ENCODE assay signal across 13 mouse cellular contexts in genomic region chr6:87806028-87806427, GRCm38 (mm10). TPM values are rescaled to one million over a fixed set of nuclear protein-coding genes. Genes with fewer than 3 reads are reported as not detected.
DNase-seq lines count a peak whose midpoint lies in the region; ATAC-seq and TF ChIP-seq lines count a peak whose summit lies in the region.
"Had no signal": no experiment of that assay in that cellular context is flagged by ENCODE, and none has a peak within 500 bp of the region (broad histone marks: within the 10 kb centered on the region; RNA-seq: fewer than 3 reads in every experiment).

No protein-coding gene starts in this region.

- H3K4me3 ChIP-seq in heart, adult 2 months, result no peak overlapping the region
- no peak overlapping the region for H3K4me3 ChIP-seq in heart, embryonic 12.5 days
- no peak overlapping the region for H3K4me3 ChIP-seq in small intestine, adult 2 months (ENCODE audit: low read depth, low read length)
- H3K4me3 ChIP-seq in hindbrain, embryonic 16.5 days (ENCODE audit: low read length), result no peak overlapping the region
- H3K4me3 ChIP-seq: forebrain, embryonic 12.5 days; gastrocnemius, adult 2 months; kidney, embryonic 15.5 days had no signal

- H3K4me2 ChIP-seq in heart, embryonic 12.5 days, result no peak overlapping the region
- no peak overlapping the region for H3K4me2 ChIP-seq in hindbrain, embryonic 16.5 days (ENCODE audit: low read length)
- H3K4me2 ChIP-seq: forebrain, embryonic 12.5 days; kidney, embryonic 15.5 days had no signal

- H3K4me1 ChIP-seq in heart, adult 2 months (ENCODE audit: control insufficient read depth, insufficient read depth, low read length), result peaks cover 15% of the 10 kb centered on the region
- peaks cover 19% of the 10 kb centered on the region for H3K4me1 ChIP-seq in heart, embryonic 12.5 days (replicated peaks)
- peaks cover 17% of the 10 kb centered on the region; the same call in 1 of the 2 replicates for H3K4me1 ChIP-seq in small intestine, adult 2 months (ENCODE audit: control insufficient read depth, insufficient read depth, insufficient read length, low read length)
- peaks cover 6% of the 10 kb centered on the region for H3K4me1 ChIP-seq in hindbrain, embryonic 16.5 days (ENCODE audit: control insufficient read depth, insufficient read depth, low read depth, low read length)

- TF ChIP-seq POLR2A in heart, adult 2 months (IDR thresholded peaks at IDR 0.05; ENCODE audit: insufficient read depth, low read depth, low read length), result no peak
- TF ChIP-seq POLR2A in small intestine, adult 2 months (IDR thresholded peaks at IDR 0.05; ENCODE audit: low read depth, low read length), result no peak

- no peak overlapping the region for H3K9ac ChIP-seq in heart, adult 2 months (ENCODE audit: low read depth, low read length)
- H3K9ac ChIP-seq in heart, embryonic 12.5 days, result no peak overlapping the region
- no peak overlapping the region for H3K9ac ChIP-seq in hindbrain, embryonic 16.5 days (ENCODE audit: low read depth, low read length)
- H3K9ac ChIP-seq: forebrain, embryonic 12.5 days; kidney, embryonic 15.5 days had no signal

- ATAC-seq in heart, embryonic 12.5 days (ENCODE audit: insufficient number of reproducible peaks, low FRiP score), result no peak
- peak; percentile 63 for ATAC-seq in granulocyte monocyte progenitor cell, adult 5-6 weeks (replicated peaks; ENCODE audit: poor library complexity, severe bottlenecking)
- no peak for ATAC-seq in hindbrain, embryonic 16.5 days

- peaks cover 4% of the 10 kb centered on the region for H3K79me2 ChIP-seq in heart, adult 2 months (replicated peaks; ENCODE audit: control insufficient read depth, insufficient read depth, low read length)

- peak; percentile 44 for TF ChIP-seq CTCF in heart, adult 2 months (IDR thresholded peaks at IDR 0.05)
- TF ChIP-seq CTCF in small intestine, adult 2 months (IDR thresholded peaks at IDR 0.05; ENCODE audit: extremely low read depth, insufficient read length, insufficient replicate concordance, low read depth, low read length), result no peak

- peaks cover 2% of the 10 kb centered on the region; the same call in 1 of the 2 replicates for H3K36me3 ChIP-seq in heart, adult 2 months (ENCODE audit: control insufficient read depth, insufficient read depth, low read length)
- H3K36me3 ChIP-seq in heart, embryonic 12.5 days, result no peaks in the 10 kb centered on the region
- H3K36me3 ChIP-seq in small intestine, adult 2 months (ENCODE audit: control insufficient read depth, insufficient read depth, low read length), result peaks cover 13% of the 10 kb centered on the region
- H3K36me3 ChIP-seq in hindbrain, embryonic 16.5 days (ENCODE audit: control insufficient read depth, insufficient read depth, low read length), result no peaks in the 10 kb centered on the region
- H3K36me3 ChIP-seq: forebrain, embryonic 12.5 days; kidney, embryonic 15.5 days had no signal

- intact Hi-C loops in heart, adult 2 months (cut with DNase I), result no loop called here

- 40% methylated on average over 2 of the region's 2 CpGs for WGBS in heart, adult 2 months
- WGBS in heart, embryonic 12.5 days, result 64% methylated on average over 2 of the region's 2 CpGs
- WGBS in small intestine, adult 2 months, result 53% methylated on average over 2 of the region's 2 CpGs
- 78% methylated on average over 2 of the region's 2 CpGs for WGBS in hindbrain, embryonic 16.5 days

- no peaks in the 10 kb centered on the region for H3K27me3 ChIP-seq in heart, adult 2 months (ENCODE audit: control insufficient read depth, insufficient read depth, low read length)
- H3K27me3 ChIP-seq in heart, embryonic 12.5 days (replicated peaks), result no peaks in the 10 kb centered on the region
- no peaks in the 10 kb centered on the region for H3K27me3 ChIP-seq in small intestine, adult 2 months (ENCODE audit: control insufficient read depth, insufficient read depth, low read length)
- H3K27me3 ChIP-seq in hindbrain, embryonic 16.5 days (replicated peaks; ENCODE audit: control insufficient read depth, insufficient read depth, low read length), result no peaks in the 10 kb centered on the region
- H3K27me3 ChIP-seq: forebrain, embryonic 12.5 days; kidney, embryonic 15.5 days had no signal

- H3K27ac ChIP-seq in heart, adult 2 months, result no peak overlapping the region
- no peak overlapping the region for H3K27ac ChIP-seq in heart, embryonic 12.5 days (ENCODE audit: poor library complexity, severe bottlenecking)
- H3K27ac ChIP-seq in small intestine, adult 2 months (ENCODE audit: insufficient read depth, low read depth, low read length), result peak overlapping the region; percentile 34; the same call in 1 of the 2 replicates
- no peak overlapping the region for H3K27ac ChIP-seq in hindbrain, embryonic 16.5 days (ENCODE audit: low read depth, low read length)
- H3K27ac ChIP-seq: forebrain, embryonic 12.5 days; gastrocnemius, adult 2 months had no signal

- no peak for DNase-seq in heart, adult 2 months
- peak; percentile 51 for DNase-seq in lung, postnatal 25 days (ENCODE audit: low spot score)
- no peak for DNase-seq in lung, postnatal 10 days
- DNase-seq in left cerebral cortex, adult 18-20 months (ENCODE audit: low spot score in 2 of 2), result no peak
- DNase-seq: gastrocnemius, adult 2 months; heart, postnatal 14 days; thymus, adult 18-20 months had no signal

- H3K9me3 ChIP-seq in heart, embryonic 12.5 days (replicated peaks), result no peaks in the 10 kb centered on the region
- no peaks in the 10 kb centered on the region for H3K9me3 ChIP-seq in hindbrain, embryonic 16.5 days (ENCODE audit: control insufficient read depth, low read length)
- H3K9me3 ChIP-seq: forebrain, embryonic 12.5 days; kidney, embryonic 15.5 days had no signal

- TF ChIP-seq EP300 in heart, adult 2 months (IDR thresholded peaks at IDR 0.05; ENCODE audit: insufficient read depth, low read depth, low read length), result no peak

RNA-seq across cellular contexts. Expression of gene Rab43, which starts 5.9 kb away (rescaled TPM):
- 10 to 100 TPM; 11.1 to 11.6 TPM for total RNA-seq in heart, adult 2 months (2021)
- 12.2 and 17.6 TPM in 2 replicates for polyA plus RNA-seq in heart, adult 2 months (2012; rRNA removed)
- polyA plus RNA-seq in heart, embryonic 12.5 days (2016; fragmentation: Nextera tagmentation; extraction: Ambion mirVana), result 8.1 and 8.5 TPM in 2 replicates
- total RNA-seq in granulocyte monocyte progenitor cell, adult 5-6 weeks (2014; fragmentation: Nextera tagmentation), result 18.8 and 36.7 TPM in 2 replicates
- 4.2 and 6.4 TPM in 2 replicates for total RNA-seq in granulocyte monocyte progenitor cell, adult 5-6 weeks (2017)
- polyA plus RNA-seq in small intestine, adult 2 months (2012; rRNA removed), result 47.2 and 58.4 TPM in 2 replicates
- 9.4 and 11.7 TPM in 2 replicates for polyA plus RNA-seq in hindbrain, embryonic 16.5 days (2015; fragmentation: Nextera tagmentation; extraction: Ambion mirVana)
- 10 to 100 TPM; 12.9 to 23.7 TPM for total RNA-seq in left cerebral cortex, adult 18-20 months (2021)

RNA-seq across cellular contexts. Expression of gene Gp9, which starts 28.2 kb away (rescaled TPM):
- 1 to 10 TPM in 1 of 2 experiments, under 1 TPM in 1; 0.94 to 5.8 TPM for total RNA-seq in heart, adult 2 months (2021)
- 2.6 and 9.9 TPM in 2 replicates for polyA plus RNA-seq in heart, adult 2 months (2012; rRNA removed)
- polyA plus RNA-seq in heart, embryonic 12.5 days (2016; fragmentation: Nextera tagmentation; extraction: Ambion mirVana), result 6.2 and 8.2 TPM in 2 replicates
- 0.88 TPM in 1 of 2 replicates, not detected in the other for total RNA-seq in granulocyte monocyte progenitor cell, adult 5-6 weeks (2014; fragmentation: Nextera tagmentation)
- 0.30 TPM in 1 of 2 replicates, not detected in the other for total RNA-seq in granulocyte monocyte progenitor cell, adult 5-6 weeks (2017)
- polyA plus RNA-seq in small intestine, adult 2 months (2012; rRNA removed), result 1.7 TPM in 1 of 2 replicates, not detected in the other
- polyA plus RNA-seq in hindbrain, embryonic 16.5 days (2015; fragmentation: Nextera tagmentation; extraction: Ambion mirVana), result 0.41 and 0.97 TPM in 2 replicates
- total RNA-seq in left cerebral cortex, adult 18-20 months (2021), result under 1 TPM; 0.80 to 0.86 TPM
- total RNA-seq: gastrocnemius, adult 2 months had no signal

RNA-seq across cellular contexts. Expression of gene Gm45140, which starts 29.6 kb away (rescaled TPM):
- 1 to 10 TPM in 1 of 2 experiments, under 1 TPM in 1; 0.23 to 1.4 TPM for total RNA-seq in heart, adult 2 months (2021)
- 0.16 and 0.79 TPM in 2 replicates for polyA plus RNA-seq in heart, adult 2 months (2012; rRNA removed)
- polyA plus RNA-seq in heart, embryonic 12.5 days (2016; fragmentation: Nextera tagmentation; extraction: Ambion mirVana), result 1.9 and 4.8 TPM in 2 replicates
- 2.2 and 5.6 TPM in 2 replicates for total RNA-seq in granulocyte monocyte progenitor cell, adult 5-6 weeks (2014; fragmentation: Nextera tagmentation)
- total RNA-seq in granulocyte monocyte progenitor cell, adult 5-6 weeks (2017), result 11.6 and 14.3 TPM in 2 replicates
- polyA plus RNA-seq in small intestine, adult 2 months (2012; rRNA removed), result 0.34 and 0.47 TPM in 2 replicates
- polyA plus RNA-seq in hindbrain, embryonic 16.5 days (2015; fragmentation: Nextera tagmentation; extraction: Ambion mirVana), result 2.9 and 3.9 TPM in 2 replicates
- 1 to 10 TPM in 1 of 2 experiments, under 1 TPM in 1; 0.53 to 2.2 TPM for total RNA-seq in left cerebral cortex, adult 18-20 months (2021)

RNA-seq across cellular contexts. Expression of gene Isy1, which starts 32.6 kb away (rescaled TPM):
- total RNA-seq in heart, adult 2 months (2021), result 10 to 100 TPM; 22.3 to 22.8 TPM
- polyA plus RNA-seq in heart, adult 2 months (2012; rRNA removed), result 7.3 and 15.1 TPM in 2 replicates
- 29.1 and 32.7 TPM in 2 replicates for polyA plus RNA-seq in heart, embryonic 12.5 days (2016; fragmentation: Nextera tagmentation; extraction: Ambion mirVana)
- 58.9 and 61.0 TPM in 2 replicates for total RNA-seq in granulocyte monocyte progenitor cell, adult 5-6 weeks (2014; fragmentation: Nextera tagmentation)
- 108 and 127 TPM in 2 replicates for total RNA-seq in granulocyte monocyte progenitor cell, adult 5-6 weeks (2017)
- polyA plus RNA-seq in small intestine, adult 2 months (2012; rRNA removed), result 2.2 and 6.7 TPM in 2 replicates
- 24.0 and 24.4 TPM in 2 replicates for polyA plus RNA-seq in hindbrain, embryonic 16.5 days (2015; fragmentation: Nextera tagmentation; extraction: Ambion mirVana)
- total RNA-seq in left cerebral cortex, adult 18-20 months (2021), result 10 to 100 TPM; 28.0 to 34.2 TPM

RNA-seq across cellular contexts. Expression of gene Cnbp, which starts 44.9 kb away (rescaled TPM):
- total RNA-seq in heart, adult 2 months (2021), result 100 to 1,000 TPM; 303 to 355 TPM
- polyA plus RNA-seq in heart, adult 2 months (2012; rRNA removed), result 201 and 451 TPM in 2 replicates
- polyA plus RNA-seq in heart, embryonic 12.5 days (2016; fragmentation: Nextera tagmentation; extraction: Ambion mirVana), result 767 and 777 TPM in 2 replicates
- total RNA-seq in granulocyte monocyte progenitor cell, adult 5-6 weeks (2014; fragmentation: Nextera tagmentation), result 481 and 528 TPM in 2 replicates
- 1,031 and 1,136 TPM in 2 replicates for total RNA-seq in granulocyte monocyte progenitor cell, adult 5-6 weeks (2017)
- polyA plus RNA-seq in small intestine, adult 2 months (2012; rRNA removed), result 63.8 and 77.3 TPM in 2 replicates
- polyA plus RNA-seq in hindbrain, embryonic 16.5 days (2015; fragmentation: Nextera tagmentation; extraction: Ambion mirVana), result 533 and 548 TPM in 2 replicates
- total RNA-seq in left cerebral cortex, adult 18-20 months (2021), result 100 to 1,000 TPM; 276 to 291 TPM
